In the genomic region with DNA sequence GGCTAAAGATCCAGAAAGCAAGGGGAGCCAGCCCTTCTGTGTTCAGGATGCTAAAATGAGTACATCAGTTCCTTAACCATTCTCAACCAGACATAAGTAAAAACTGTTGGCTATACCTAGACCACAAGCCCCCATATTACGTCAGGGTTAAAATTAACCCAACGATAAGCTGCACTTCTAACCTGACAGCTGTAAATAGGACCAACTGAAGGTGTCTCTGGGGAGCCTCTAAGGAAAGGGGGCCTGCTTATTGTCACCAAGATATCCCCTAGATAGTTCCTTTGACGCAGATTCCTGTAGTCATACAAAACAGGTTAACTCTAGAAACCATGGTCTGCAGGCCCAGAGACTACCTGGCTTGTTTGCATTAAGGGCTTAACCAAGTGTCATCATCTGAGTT, we compare ENCODE assay signal across 25 mouse cellular contexts.
DNase-seq lines count a peak whose midpoint lies in the region; ATAC-seq and TF ChIP-seq lines count a peak whose summit lies in the region.
"Had no signal": no experiment of that assay in that cellular context is flagged by ENCODE, and none has a peak within 500 bp of the region (broad histone marks: within the 10 kb centered on the region; RNA-seq: fewer than 3 reads in every experiment).

No protein-coding gene starts in this region.

- intact Hi-C loops in heart, postnatal 14 days (cut with DNase I): no loop called here

- WGBS in heart, embryonic 12.5 days: 36% methylated on average over 3 of the region's 3 CpGs
- WGBS in heart, embryonic 15.5 days: 24% methylated on average over 3 of the region's 3 CpGs

- no peak overlapping the region for H3K4me3 ChIP-seq in heart, embryonic 12.5 days
- no peak overlapping the region for H3K4me3 ChIP-seq in heart, embryonic 15.5 days
- H3K4me3 ChIP-seq in CH12.LX (replicated peaks in 1 of 3; ENCODE audit: low read depth in 2 of 3, low read length in 2 of 3, poor library complexity in 1 of 3): no peak overlapping the region
- H3K4me3 ChIP-seq: forebrain, embryonic 10.5 days; forebrain, embryonic 13.5 days had no signal

- no peak overlapping the region for H3K4me2 ChIP-seq in heart, embryonic 12.5 days
- no peak overlapping the region for H3K4me2 ChIP-seq in heart, embryonic 15.5 days
- H3K4me2 ChIP-seq in CH12.LX (ENCODE audit: insufficient read depth, low read depth, poor library complexity, severe bottlenecking): no peak overlapping the region
- H3K4me2 ChIP-seq: forebrain, embryonic 13.5 days; hindbrain, embryonic 14.5 days had no signal

- H3K27ac ChIP-seq in heart, embryonic 12.5 days (ENCODE audit: poor library complexity, severe bottlenecking): peak overlapping the region; percentile 60
- H3K27ac ChIP-seq in heart, embryonic 15.5 days: peak overlapping the region; percentile 50
- no peak overlapping the region for H3K27ac ChIP-seq in CH12.LX (ENCODE audit: insufficient read depth, low read depth)
- H3K27ac ChIP-seq: forebrain, embryonic 10.5 days; forebrain, embryonic 13.5 days; hindbrain, embryonic 14.5 days; hindbrain, postnatal 0 days had no signal

- peaks cover 53% of the 10 kb centered on the region for H3K4me1 ChIP-seq in heart, embryonic 12.5 days (replicated peaks)
- peaks cover 24% of the 10 kb centered on the region for H3K4me1 ChIP-seq in heart, embryonic 15.5 days (replicated peaks)
- H3K4me1 ChIP-seq in CH12.LX (ENCODE audit: control insufficient read depth in 1 of 2, insufficient read depth in 2 of 2): peaks cover 39 to 89% of the 10 kb centered on the region in 2 experiments
- H3K4me1 ChIP-seq: forebrain, embryonic 13.5 days had no signal

- no peak for TF ChIP-seq POLR2A in CH12.LX (IDR thresholded peaks at IDR 0.05; ENCODE audit: low read depth, low read length)

- no peaks in the 10 kb centered on the region for H3K27me3 ChIP-seq in heart, embryonic 12.5 days (replicated peaks)
- H3K27me3 ChIP-seq in heart, embryonic 15.5 days: no peaks in the 10 kb centered on the region
- H3K27me3 ChIP-seq in CH12.LX (replicated peaks): no peaks in the 10 kb centered on the region
- H3K27me3 ChIP-seq: forebrain, embryonic 13.5 days; Patski had no signal

- dilution Hi-C loops in CH12.LX (cut with MboI; ENCODE audit: extremely low pct_ligation_motif_present, extremely low pct_unique_long_range_greater_than_20kb, low sequenced_read_pairs): no loop called here

- in situ Hi-C loops in CH12.LX (cut with MboI; ENCODE audit: low pct_ligation_motif_present, low pct_unique_long_range_greater_than_20kb, low sequenced_read_pairs): no loop called here

- ATAC-seq in heart, embryonic 12.5 days (ENCODE audit: insufficient number of reproducible peaks, low FRiP score): no peak
- no peak; the same call in 1 of the 2 replicates for ATAC-seq in heart, embryonic 15.5 days (replicated peaks; ENCODE audit: insufficient number of reproducible peaks, insufficient read depth, low FRiP score, low read depth)
- ATAC-seq: forebrain, embryonic 13.5 days; forebrain, embryonic 16.5 days; hindbrain, postnatal 0 days; inflammation-experienced regulatory T-cells, adult 6 months; intestine, embryonic 16.5 days; Patski had no signal

- H3K9ac ChIP-seq in heart, embryonic 12.5 days: no peak overlapping the region
- H3K9ac ChIP-seq in heart, embryonic 15.5 days: no peak overlapping the region
- H3K9ac ChIP-seq in CH12.LX (ENCODE audit: insufficient read depth, low read depth): no peak overlapping the region
- H3K9ac ChIP-seq: forebrain, embryonic 13.5 days; hindbrain, embryonic 14.5 days had no signal

- peak; percentile 57 for TF ChIP-seq EP300 in CH12.LX (IDR thresholded peaks at IDR 0.05; ENCODE audit: low read length)

- H3K9me3 ChIP-seq in heart, embryonic 12.5 days (replicated peaks): no peaks in the 10 kb centered on the region
- no peaks in the 10 kb centered on the region for H3K9me3 ChIP-seq in heart, embryonic 15.5 days (replicated peaks)
- H3K9me3 ChIP-seq in CH12.LX (replicated peaks; ENCODE audit: low read length): no peaks in the 10 kb centered on the region
- H3K9me3 ChIP-seq: forebrain, embryonic 10.5 days; forebrain, embryonic 13.5 days; G1E had no signal

- no peak for TF ChIP-seq CTCF in CH12.LX (conservative IDR thresholded peaks at IDR 0.05 in 1 of 2, IDR thresholded peaks at IDR 0.05 in 1 of 2; ENCODE audit: low read depth in 2 of 2, low read length in 2 of 2)

- no peaks in the 10 kb centered on the region for H3K36me3 ChIP-seq in heart, embryonic 12.5 days
- H3K36me3 ChIP-seq in heart, embryonic 15.5 days: no peaks in the 10 kb centered on the region
- no peaks in the 10 kb centered on the region for H3K36me3 ChIP-seq in CH12.LX (replicated peaks in 1 of 2; ENCODE audit: control insufficient read depth in 1 of 2, insufficient read depth in 1 of 2, low read length in 1 of 2)
- H3K36me3 ChIP-seq: forebrain, embryonic 10.5 days; G1E had no signal

- no peak for TF ChIP-seq RAD21 in CH12.LX (IDR thresholded peaks at IDR 0.05; ENCODE audit: low read depth, low read length)

- no peaks in the 10 kb centered on the region for H3K79me2 ChIP-seq in CH12.LX (replicated peaks; ENCODE audit: control insufficient read depth, extremely low read depth, insufficient read depth, poor library complexity, severe bottlenecking)

- DNase-seq in heart, adult 11 months: peak; percentile 12
- DNase-seq in heart, adult 18-20 months: no peak
- DNase-seq in heart, postnatal 4 days: no peak
- no peak for DNase-seq in heart, postnatal 14 days
- peak; percentile 75 for DNase-seq in CH12.LX (ENCODE audit: extremely low read depth)
- DNase-seq: adrenal gland, postnatal 10 days; adrenal gland, postnatal 36 days; cerebellum, adult 18-20 months; cerebellum, adult 9-10 months; cerebellum, postnatal 14 days; gastrocnemius, postnatal 10 days; gastrocnemius, postnatal 36 days; kidney, adult 18-20 months; kidney, adult 9 months had no signal

TF ChIP-seq in CH12.LX, 34 proteins besides CTCF, POLR2A, EP300 and RAD21:
- TF ChIP-seq MEF2A (IDR thresholded peaks at IDR 0.05; ENCODE audit: borderline replicate concordance, low read depth, low read length) (peak; percentile 89), BHLHE40 (IDR thresholded peaks at IDR 0.05; ENCODE audit: low read depth, low read length) (peak; percentile 54; the same call in 1 of the 2 replicates), GABPA (IDR thresholded peaks at IDR 0.05; ENCODE audit: insufficient replicate concordance, low read depth, low read length) (no peak), HCFC1 (IDR thresholded peaks at IDR 0.05; ENCODE audit: low read depth, low read length) (no peak), ETS1 (conservative IDR thresholded peaks at IDR 0.05; ENCODE audit: low read depth, low read length) (peak; percentile 84), JUN (IDR thresholded peaks at IDR 0.05; ENCODE audit: insufficient read depth, low read depth, low read length) (no peak)

Comparison
In these comparisons a context has a peak if more than half of its experiments do, and no peak if none do; other contexts are left out.
1. DNase-seq: peak in heart, adult 11 months (single experiment) and CH12.LX (single experiment); none in heart, adult 18-20 months (0 of 2), heart, postnatal 4 days (single experiment) and heart, postnatal 14 days (0 of 2).